Mouse (Mus musculus): ENCODE measurements around the gene Lrfn3.

- no peak for TF ChIP-seq CTCF (IDR thresholded peaks at IDR 0.05; ENCODE audit: insufficient read depth, low read length)
- TF ChIP-seq POLR2A (IDR thresholded peaks at IDR 0.05; ENCODE audit: borderline replicate concordance, extremely low read depth, low read depth, low read length): no peak
These were observed 2.5 kb downstream of the Lrfn3 start for GRCm38 (mm10) chr7:30360028-30360427.

Data from lung, adult 2 months (tissue).